Mouse (Mus musculus): ENCODE results near the gene Zfp579. TPM values are rescaled to one million over a fixed set of nuclear protein-coding genes. Genes with fewer than 3 reads are reported as not detected.

Gene Zfp579
- total and polyA plus RNA-seq, 2 experiments, result 1.2 to 13.0 TPM

GRCm38 (mm10) chr7:4964272-4964671 is 31.7 kb downstream of the Zfp579 start, which contains the start of gene Sbk2:
Sbk2 (minus strand) TSS chr7:4964406.
- no peaks in the 10 kb centered on the region for H3K79me2 ChIP-seq (ENCODE audit: control insufficient read depth, insufficient read depth, low read length)
- 4% methylated on average over 10 of the region's 10 CpGs for WGBS
- peak; percentile 22 for DNase-seq (ENCODE audit: extremely low read depth, low read depth, low spot score)
- no peak within 1 kb of the TSS for H3K9ac ChIP-seq (ENCODE audit: low read depth, low read length)
- H3K4me1 ChIP-seq (ENCODE audit: control insufficient read depth, insufficient read depth, low read length), result peaks cover 2% of the 10 kb centered on the region; the same call in 1 of the 2 replicates
- no peaks in the 10 kb centered on the region for H3K36me3 ChIP-seq (ENCODE audit: control insufficient read depth, insufficient read depth, low read length)
- TF ChIP-seq CTCF (IDR thresholded peaks at IDR 0.05; ENCODE audit: low read depth, low read length), result peak; percentile 76
- no peak for TF ChIP-seq POLR2A (IDR thresholded peaks at IDR 0.05; ENCODE audit: extremely low read depth, insufficient read depth, low read length)
- no peaks in the 10 kb centered on the region for H3K27me3 ChIP-seq (ENCODE audit: control insufficient read depth, insufficient read depth, low read length)
- no peak within 1 kb of the TSS for H3K27ac ChIP-seq (replicated peaks; ENCODE audit: insufficient read depth, low read depth, low read length)
- no peak within 1 kb of the TSS for H3K4me3 ChIP-seq (ENCODE audit: insufficient read depth, low read depth, low read length)

- peaks cover 2% of the 10 kb centered on the region; the same call in 1 of the 2 replicates for H3K4me1 ChIP-seq (ENCODE audit: control insufficient read depth, insufficient read depth, low read length)
- DNase-seq (ENCODE audit: extremely low read depth, low read depth, low spot score), result no peak
- WGBS, result 71% methylated on average over 5 of the region's 5 CpGs
- H3K4me3 ChIP-seq (ENCODE audit: insufficient read depth, low read depth, low read length), result no peak overlapping the region
- no peaks in the 10 kb centered on the region for H3K27me3 ChIP-seq (ENCODE audit: control insufficient read depth, insufficient read depth, low read length)
- no peak overlapping the region for H3K9ac ChIP-seq (ENCODE audit: low read depth, low read length)
- H3K79me2 ChIP-seq (ENCODE audit: control insufficient read depth, insufficient read depth, low read length), result no peaks in the 10 kb centered on the region
- H3K27ac ChIP-seq (replicated peaks; ENCODE audit: insufficient read depth, low read depth, low read length), result no peak overlapping the region
- TF ChIP-seq POLR2A (IDR thresholded peaks at IDR 0.05; ENCODE audit: extremely low read depth, insufficient read depth, low read length) (no peak), CTCF (IDR thresholded peaks at IDR 0.05; ENCODE audit: low read depth, low read length) (no peak)
- H3K36me3 ChIP-seq (ENCODE audit: control insufficient read depth, insufficient read depth, low read length), result no peaks in the 10 kb centered on the region
Measured at GRCm38 (mm10) chr7:4963527-4963926, 32.4 kb downstream of the Zfp579 start.

GRCm38 (mm10) chr7:4957361-4957760 is 38.6 kb downstream of the Zfp579 start:
- no peak for TF ChIP-seq CTCF (IDR thresholded peaks at IDR 0.05; ENCODE audit: low read depth, low read length)
- no peak for TF ChIP-seq POLR2A (IDR thresholded peaks at IDR 0.05; ENCODE audit: extremely low read depth, insufficient read depth, low read length)
- Histone ChIP-seq H3K79me2 (ENCODE audit: control insufficient read depth, insufficient read depth, low read length) (no peaks in the 10 kb centered on the region), H3K36me3 (ENCODE audit: control insufficient read depth, insufficient read depth, low read length) (no peaks in the 10 kb centered on the region), H3K27ac (replicated peaks; ENCODE audit: insufficient read depth, low read depth, low read length) (no peak overlapping the region), H3K9ac (ENCODE audit: low read depth, low read length) (no peak overlapping the region), H3K4me1 (ENCODE audit: control insufficient read depth, insufficient read depth, low read length) (no peaks in the 10 kb centered on the region), H3K27me3 (ENCODE audit: control insufficient read depth, insufficient read depth, low read length) (no peaks in the 10 kb centered on the region), H3K4me3 (ENCODE audit: insufficient read depth, low read depth, low read length) (no peak overlapping the region)
- WGBS, result 91% methylated on average over 10 of the region's 10 CpGs
- DNase-seq (ENCODE audit: extremely low read depth, low read depth, low spot score), result no peak

GRCm38 (mm10) chr7:4953815-4954445 is 42.0 kb downstream of the Zfp579 start:
- H3K36me3 ChIP-seq (ENCODE audit: control insufficient read depth, insufficient read depth, low read length), result no peaks in the 10 kb centered on the region
- 58% methylated on average over 10 of the region's 10 CpGs for WGBS

GRCm38 (mm10) chr7:4950561-4951342 is 45.2 kb downstream of the Zfp579 start:
- 84% methylated on average over 19 of the region's 19 CpGs for WGBS
- no peak for DNase-seq (ENCODE audit: extremely low read depth, low read depth, low spot score)

More at GRCm38 (mm10) chr7:4953815-4954445, 42.0 kb downstream of the Zfp579 start:
- no peaks in the 10 kb centered on the region for H3K27me3 ChIP-seq (ENCODE audit: control insufficient read depth, insufficient read depth, low read length)
- TF ChIP-seq CTCF (IDR thresholded peaks at IDR 0.05; ENCODE audit: low read depth, low read length), result no peak
- TF ChIP-seq POLR2A (IDR thresholded peaks at IDR 0.05; ENCODE audit: extremely low read depth, insufficient read depth, low read length), result no peak
- H3K79me2 ChIP-seq (ENCODE audit: control insufficient read depth, insufficient read depth, low read length), result no peaks in the 10 kb centered on the region
- no peak overlapping the region for H3K27ac ChIP-seq (replicated peaks; ENCODE audit: insufficient read depth, low read depth, low read length)
- no peak overlapping the region for H3K4me3 ChIP-seq (ENCODE audit: insufficient read depth, low read depth, low read length)
- H3K9ac ChIP-seq (ENCODE audit: low read depth, low read length), result no peak overlapping the region
- DNase-seq (ENCODE audit: extremely low read depth, low read depth, low spot score), result no peak
- H3K4me1 ChIP-seq (ENCODE audit: control insufficient read depth, insufficient read depth, low read length), result no peaks in the 10 kb centered on the region

More at GRCm38 (mm10) chr7:4950561-4951342, 45.2 kb downstream of the Zfp579 start:
- no peaks in the 10 kb centered on the region for H3K36me3 ChIP-seq (ENCODE audit: control insufficient read depth, insufficient read depth, low read length)
- no peaks in the 10 kb centered on the region for H3K27me3 ChIP-seq (ENCODE audit: control insufficient read depth, insufficient read depth, low read length)
- no peak overlapping the region for H3K9ac ChIP-seq (ENCODE audit: low read depth, low read length)
- no peak overlapping the region for H3K4me3 ChIP-seq (ENCODE audit: insufficient read depth, low read depth, low read length)
- H3K79me2 ChIP-seq (ENCODE audit: control insufficient read depth, insufficient read depth, low read length), result no peaks in the 10 kb centered on the region
- no peak overlapping the region for H3K27ac ChIP-seq (replicated peaks; ENCODE audit: insufficient read depth, low read depth, low read length)
- no peak for TF ChIP-seq CTCF (IDR thresholded peaks at IDR 0.05; ENCODE audit: low read depth, low read length)
- no peak for TF ChIP-seq POLR2A (IDR thresholded peaks at IDR 0.05; ENCODE audit: extremely low read depth, insufficient read depth, low read length)
- no peaks in the 10 kb centered on the region for H3K4me1 ChIP-seq (ENCODE audit: control insufficient read depth, insufficient read depth, low read length)

All from liver, adult 2 months (tissue).